Mouse (Mus musculus) 3T3-L1 (cell line): Measurements from ENCODE around the gene Mlf2.
A peak's percentile ranks its signal among the peaks of the same experiment; 100 is the strongest.
"Not testable (repeated sequence)": the region's sequence is repeated elsewhere in the genome, so short reads cannot be mapped to it uniquely, and the experiment has no call there.

ENCODE experiments used
- DNase-seq: peaks from one replicate; pipeline ENCODE4 v3.0.0-alpha.2; 2015; ENCODE audit warnings: low read depth, low spot score

Gene Mlf2

DNA sequence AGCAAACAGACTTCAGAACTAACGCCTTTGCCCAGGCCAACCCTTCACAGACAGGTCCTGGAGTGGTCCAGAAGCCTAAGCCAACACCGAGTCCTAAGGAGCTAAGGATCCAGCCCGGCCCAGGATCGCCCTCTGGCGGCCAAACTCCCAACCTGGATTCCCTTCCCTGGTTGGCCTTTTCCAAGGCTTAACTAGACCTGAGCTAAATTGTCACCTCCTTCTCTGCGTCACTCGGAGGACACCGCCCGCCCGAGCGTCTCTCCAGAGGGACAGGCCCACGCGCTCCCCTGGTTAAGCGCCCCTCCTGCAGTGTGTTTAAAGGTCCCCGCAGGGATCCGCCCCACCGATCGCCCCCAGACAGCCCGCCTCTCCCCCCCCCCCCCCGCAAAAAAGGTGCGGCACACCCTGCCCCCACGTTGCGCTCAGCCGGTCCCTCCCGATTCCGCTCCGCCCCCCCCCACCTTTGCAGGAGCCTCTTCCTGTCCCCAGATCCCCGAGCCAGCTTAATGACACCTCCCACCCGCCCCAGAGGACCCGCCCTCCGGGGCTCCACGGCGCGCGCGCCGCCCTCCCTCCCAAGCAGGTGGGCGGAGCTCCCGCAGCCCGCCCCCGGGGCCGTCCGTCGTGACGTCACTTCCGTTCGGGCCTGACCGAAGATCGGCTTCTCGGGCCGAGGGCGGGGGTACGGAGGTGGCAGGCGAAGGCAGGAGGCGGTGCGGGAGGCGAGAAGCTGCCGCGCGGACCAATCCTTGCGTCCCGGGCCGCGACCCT lies at the start of gene Mlf2:
Gene Mlf2 (plus strand): TSS at position 633 of the 771 bp plus-strand sequence.
- peak; percentile 100 for DNase-seq

DNA sequence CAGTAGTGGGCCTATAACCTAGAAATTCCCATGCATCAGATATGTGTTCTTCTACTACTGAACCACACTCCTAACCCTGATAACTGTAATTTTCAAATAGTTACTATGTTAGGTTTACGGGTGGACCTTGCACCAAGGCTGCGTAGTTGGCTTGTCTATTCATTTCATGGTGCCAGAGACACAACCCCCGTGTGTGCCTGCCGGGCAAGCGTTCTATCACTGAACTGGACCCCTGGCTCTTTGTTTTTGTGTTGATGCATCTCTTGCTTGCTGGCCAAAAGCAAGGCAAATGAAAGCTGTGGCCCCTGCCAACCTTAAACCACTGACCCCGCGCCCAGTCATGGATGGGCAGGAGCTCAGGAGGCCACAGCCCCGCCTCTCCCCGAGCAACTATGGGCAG lies 49.4 kb upstream of the Mlf2 start:
- DNase-seq: no peak

DNA sequence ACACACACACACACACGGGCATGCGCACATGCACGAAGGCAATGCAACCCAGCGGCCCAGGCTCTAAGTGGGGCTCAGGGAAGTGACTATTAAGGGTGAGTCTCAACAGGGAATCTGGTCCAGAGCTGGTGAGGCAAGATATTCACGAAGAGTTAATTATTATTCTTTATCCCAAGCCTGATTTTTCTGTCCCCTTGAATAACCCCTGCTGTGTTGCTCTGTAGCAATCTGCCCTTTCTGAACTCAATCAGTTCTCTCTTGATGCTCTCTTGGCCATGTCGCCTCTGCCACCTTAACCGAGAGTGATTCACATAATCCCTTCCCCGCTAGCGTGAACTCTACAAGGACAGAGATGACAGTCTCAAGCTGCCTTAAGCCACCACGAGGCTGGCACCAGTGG lies 47.8 kb upstream of the Mlf2 start:
- no peak for DNase-seq

DNA sequence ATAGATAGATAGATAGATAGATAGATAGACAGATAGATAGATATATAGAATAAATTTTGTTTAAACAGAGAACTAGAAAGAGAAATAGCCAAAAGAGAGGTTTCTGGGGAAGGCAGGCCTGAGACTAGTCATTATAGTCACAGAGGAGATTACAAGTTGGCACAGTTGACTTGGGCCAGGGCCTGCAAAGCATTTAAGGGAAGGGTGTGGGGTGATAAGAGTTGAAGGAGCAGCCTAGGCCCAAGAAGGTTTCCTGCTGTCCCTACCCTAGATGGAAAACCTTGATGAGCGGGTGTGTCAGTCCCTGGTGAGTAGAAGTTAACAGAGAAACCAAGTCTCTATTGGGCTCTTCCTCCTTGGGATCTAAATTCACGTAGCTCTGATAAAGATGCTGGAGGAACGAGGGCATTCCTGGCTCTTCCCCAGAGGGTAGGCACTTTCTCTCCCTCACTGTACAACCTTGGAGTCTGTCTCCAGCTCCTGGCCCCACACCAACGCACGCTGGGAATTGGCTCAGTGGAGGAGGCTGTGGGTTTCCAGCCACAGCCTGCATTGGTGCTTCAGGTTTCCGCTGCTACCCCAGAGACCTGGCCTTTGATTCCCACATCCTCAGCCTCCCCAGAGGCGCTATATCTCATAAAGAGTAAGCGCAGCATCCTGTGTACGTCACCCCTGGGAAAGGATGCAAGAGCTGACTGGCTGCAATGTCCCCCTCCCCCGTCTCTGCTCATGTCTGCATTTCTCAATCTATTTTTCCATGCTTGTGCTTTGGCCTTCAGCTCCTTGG lies 46.3 kb upstream of the Mlf2 start:
- no peak for DNase-seq

DNA sequence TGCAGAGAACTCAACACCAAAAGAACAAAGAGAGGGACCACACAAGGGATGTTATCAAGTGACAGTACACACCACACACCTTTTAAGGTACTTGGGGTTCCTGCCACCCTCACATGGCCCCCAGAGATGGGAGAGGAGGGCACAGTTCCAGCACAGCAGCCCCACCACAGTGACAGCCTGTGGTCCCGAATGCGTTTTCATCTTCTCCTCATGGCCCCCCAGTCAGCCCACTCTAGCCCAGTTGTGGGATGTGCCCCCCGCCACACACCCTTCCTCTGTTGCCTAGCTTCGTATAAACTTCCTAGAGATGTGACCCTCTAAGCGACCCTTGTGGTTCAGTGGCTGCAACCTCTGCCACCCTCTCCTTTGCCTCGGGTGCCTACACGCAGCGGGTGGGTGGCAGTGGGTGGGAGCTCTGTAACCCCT lies 45.2 kb upstream of the Mlf2 start:
- no peak for DNase-seq

DNA sequence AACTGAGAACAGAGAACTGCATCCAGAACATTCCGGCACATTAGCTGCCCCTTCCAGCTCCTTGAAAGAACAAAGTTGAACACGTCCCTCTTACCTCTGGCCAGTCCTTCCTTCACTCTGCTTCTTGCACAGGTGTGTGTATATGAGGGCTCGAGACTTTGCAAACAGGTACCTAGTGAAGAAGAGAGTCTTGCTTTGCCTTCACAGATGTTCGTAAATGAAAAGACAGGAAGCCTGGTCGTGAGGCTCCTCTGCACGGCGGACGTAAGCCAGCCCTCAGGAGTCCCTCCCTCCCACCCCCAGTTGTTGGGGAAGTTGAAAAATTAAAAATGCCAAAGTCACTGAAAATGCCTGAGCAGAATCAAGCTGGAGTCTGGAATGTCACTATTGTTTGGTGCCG lies 43.2 kb upstream of the Mlf2 start, which contains the start of gene Cd4:
Gene Cd4 (minus strand): TSS at position 236 of the 400 bp plus-strand sequence.
- DNase-seq: no peak

DNA sequence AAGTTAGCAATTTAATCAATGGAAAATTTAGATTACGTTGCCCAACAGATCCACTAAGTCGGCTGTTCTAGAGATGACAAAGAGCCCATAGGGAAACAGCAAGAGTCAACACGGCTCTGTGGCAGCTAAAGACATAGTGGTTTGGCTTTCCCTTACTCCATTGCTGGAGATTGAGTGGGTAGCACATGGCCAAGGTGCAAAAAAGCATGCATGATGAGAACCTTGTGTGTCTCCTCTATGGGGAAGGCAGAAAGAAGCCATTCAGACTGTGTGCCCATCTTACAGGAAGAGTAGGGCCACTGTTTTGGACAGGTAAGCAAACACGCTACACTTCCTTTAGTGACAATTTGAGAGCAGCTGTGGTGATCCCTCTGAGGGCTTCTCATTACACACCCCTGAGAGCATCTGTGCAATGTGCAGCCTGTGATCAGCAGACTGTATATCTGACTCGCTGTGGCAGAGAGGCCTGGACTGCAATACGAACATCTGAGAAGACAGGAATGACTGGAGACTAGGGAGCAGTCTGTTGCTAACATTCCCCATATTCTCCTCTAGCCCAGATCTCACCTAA lies 42.5 kb upstream of the Mlf2 start:
- DNase-seq: no peak

DNA sequence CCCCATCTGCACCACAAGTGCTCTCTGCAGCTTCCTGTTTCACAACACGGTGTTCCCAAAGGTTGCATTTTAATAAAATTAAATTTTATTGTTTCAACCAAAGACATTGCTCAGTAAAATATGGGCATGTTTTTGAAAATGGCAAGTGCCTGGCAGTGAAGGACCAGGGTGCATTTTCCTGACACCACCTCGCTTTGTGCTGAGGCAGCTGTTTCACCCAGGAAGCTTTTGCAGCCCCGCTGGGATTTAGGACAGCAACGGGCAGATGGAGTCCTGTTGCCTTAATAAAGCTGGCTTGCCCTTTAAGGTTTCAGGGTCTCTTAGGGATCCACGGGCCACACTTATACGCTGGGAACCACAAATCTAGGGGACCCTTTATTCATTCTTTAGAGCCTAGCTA lies 40.2 kb upstream of the Mlf2 start:
- no peak for DNase-seq

DNA sequence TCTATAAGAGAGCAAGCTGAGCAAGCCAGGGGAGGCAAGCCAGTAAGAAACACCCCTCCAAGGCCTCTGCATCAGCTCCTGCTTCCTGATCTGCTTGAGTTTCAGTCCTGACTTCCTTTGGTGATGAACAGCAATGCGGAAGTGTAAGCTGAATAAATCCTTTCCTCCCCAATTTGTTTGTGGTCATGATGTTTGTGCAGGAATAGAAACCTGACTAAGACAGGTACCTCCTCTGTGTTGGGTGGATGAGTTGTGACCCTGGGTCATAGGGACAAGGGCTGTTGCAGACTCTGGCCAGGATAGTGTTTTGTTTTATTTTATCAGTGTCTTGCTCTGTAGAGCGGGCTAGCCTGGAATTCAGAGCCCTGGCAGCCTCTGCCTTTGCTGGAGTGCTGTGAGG lies 37.1 kb upstream of the Mlf2 start:
- DNase-seq: not testable (repeated sequence)

DNA sequence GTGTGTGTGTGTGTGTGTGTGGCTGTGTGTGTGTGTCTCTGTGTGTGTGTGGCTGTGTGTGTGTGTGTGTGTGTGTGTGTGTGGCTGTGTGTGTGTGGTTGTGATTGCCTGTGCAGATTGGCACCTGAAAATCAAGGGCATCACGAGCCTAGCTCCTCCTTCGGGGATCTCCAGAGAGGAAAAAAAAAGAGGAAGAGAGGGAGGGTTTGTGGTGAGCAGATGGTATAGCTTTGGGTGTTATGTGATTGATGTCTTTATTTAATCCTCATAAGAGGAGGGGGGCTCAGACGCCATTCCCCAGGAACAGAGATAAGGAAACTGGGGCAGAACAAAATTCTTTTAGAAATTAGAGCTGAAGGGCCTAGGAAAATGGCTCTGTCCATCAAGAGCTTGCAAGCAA lies 32.8 kb upstream of the Mlf2 start:
- no peak for DNase-seq

DNA sequence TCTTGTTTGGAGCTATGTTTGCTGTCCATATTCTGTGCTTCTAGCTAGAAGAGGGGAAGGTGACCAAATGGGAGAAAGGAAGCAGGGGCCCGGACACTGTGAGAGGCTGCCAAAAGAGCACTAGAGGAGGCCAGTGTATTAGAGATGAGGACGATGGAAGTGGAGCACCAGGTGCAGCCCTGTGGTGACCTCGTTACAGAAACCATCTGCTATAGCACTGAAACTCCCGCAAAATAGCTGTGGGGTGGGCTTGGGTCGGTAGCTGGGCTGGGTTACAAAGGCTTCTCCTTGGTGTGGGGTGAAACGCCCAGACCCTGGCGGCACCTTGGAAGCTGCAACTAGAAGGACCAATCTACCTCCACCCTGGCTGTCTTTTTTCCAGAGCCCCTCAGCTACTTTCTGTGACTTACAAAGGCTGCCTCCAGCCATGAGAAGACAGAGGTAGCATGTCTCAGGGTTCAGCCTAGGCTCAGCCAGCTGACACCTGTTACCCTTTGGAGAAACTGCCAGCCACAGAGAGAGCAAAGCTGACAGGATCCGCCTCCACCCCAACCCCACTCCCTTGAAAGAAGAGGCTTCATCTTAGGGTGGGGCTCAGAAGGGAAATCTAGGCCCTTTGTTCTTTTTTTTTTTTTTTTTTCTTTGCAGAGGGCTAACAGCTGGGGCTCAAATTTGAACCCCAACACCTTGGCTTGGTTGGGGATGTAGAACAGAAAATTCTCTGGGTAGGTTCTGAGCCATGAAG lies 31.0 kb upstream of the Mlf2 start:
- no peak for DNase-seq

DNA sequence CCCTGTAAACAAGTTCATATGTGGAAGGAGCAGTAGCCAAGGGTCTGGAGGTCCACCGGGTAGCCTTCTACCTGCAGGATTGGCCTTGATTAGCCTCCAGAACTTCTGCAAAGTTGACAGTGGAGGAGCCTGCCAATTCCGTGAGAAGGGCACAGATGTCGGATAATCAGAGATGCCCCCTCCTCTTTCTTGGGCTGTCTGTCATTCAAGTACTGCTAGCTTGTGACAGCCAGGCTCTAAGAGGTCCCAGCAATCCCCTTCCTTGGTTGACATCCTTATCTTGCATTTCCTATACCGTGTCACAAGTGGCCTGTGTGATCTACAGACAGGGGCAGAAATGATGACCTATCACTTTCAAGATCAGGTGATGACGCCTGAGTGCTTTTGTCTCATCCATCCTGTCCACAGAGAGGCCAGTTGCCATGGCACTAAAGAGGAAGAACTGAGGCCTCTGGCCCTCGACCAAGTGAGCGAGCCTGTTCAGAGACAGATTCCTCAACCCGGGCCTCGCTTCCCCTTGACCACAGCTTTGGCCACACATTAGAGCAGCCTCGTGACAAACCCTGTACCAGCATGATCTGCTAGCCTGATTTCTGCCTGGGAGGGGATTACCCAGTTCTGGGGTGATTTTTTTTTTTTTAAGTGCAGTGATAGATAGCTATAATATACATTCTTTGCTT lies 30.2 kb upstream of the Mlf2 start:
- DNase-seq: peak; percentile 48

DNA sequence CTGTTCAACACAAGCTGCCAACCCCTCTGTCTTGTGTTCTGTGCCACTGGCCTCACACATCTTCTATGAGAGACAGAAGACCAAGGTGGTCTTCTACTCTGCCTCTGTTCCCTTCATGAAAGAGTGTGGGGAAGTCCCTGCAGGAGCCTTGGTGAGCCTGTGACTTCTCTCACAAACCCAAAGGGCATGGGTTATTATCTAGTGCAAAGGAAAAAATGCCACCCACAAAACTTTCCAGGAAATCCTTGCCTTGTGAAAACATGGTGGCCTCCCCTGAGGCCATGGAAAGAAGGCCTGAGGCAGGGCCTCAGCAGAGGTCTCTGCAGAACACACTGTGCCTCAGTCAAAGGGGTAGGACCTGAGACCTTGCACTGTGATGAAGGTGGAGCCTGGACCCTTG lies 29.3 kb upstream of the Mlf2 start:
- DNase-seq: no peak

DNA sequence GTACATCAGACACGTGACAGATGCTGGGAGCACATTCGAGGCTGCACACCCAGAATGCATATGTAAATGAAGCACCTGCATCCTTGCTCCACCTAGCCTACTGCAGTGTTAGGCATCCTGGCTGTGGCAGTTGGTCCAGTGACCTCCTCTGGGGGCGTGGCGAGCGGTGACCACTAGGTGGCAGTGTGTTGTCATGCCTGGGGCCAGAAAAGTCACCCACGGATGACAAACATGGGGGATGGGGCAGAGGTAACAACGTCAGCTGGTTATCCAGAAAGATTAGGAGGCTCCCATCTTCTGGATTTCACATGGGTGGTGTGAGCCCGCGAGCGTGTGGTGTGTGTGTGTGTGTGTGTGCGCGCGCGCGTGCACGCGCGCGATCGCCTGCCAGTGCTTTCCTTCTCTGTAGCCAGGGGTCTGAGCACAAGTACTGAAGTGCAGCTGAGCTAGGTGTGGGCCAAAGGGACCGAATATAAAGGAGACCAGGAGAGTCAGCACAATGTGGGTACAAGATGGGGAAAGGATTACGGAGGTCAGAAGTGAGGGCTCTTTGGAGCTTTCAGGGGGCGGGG lies 27.5 kb upstream of the Mlf2 start:
- peak; percentile 96 for DNase-seq

DNA sequence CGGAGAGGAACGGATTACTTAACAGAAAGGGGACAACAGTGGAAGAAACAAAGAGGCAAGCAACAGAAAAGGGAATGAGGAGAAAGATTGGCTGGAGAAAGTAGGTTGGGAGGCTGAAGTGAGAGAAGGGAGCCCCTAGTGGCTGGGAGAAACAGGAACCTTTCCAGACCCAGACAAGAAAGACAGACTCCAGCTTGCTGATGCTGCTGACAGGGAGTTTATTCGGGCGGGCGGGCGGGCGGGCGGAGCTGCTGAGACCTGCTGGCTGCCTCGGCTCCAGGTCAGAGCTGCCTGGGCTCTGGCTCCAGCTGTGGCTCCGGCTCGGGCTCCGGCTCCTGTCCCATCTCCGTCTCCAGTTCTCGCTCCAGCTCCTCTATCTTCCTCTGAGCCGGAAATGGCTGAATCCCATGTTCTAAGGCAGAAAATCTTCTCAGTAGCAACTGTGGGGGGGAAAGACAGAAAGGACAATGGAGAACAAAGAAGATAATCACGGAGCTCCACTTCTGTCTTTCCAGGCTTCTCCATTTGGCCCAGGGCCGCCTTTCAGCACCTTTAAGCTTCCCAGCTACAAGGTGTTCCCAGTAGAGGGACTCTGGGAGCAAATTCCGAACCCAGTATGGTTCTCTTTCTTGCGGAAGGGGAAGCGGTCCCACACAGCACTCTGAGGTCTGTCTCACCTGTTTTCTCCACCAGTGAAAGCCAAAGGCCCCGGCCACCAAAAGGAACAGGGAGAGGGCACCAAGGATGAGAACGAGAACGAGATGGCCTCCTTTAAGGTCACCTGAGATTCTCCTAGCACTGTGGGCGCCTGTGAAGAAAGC lies 26.8 kb upstream of the Mlf2 start:
- peak; percentile 97 for DNase-seq

DNA sequence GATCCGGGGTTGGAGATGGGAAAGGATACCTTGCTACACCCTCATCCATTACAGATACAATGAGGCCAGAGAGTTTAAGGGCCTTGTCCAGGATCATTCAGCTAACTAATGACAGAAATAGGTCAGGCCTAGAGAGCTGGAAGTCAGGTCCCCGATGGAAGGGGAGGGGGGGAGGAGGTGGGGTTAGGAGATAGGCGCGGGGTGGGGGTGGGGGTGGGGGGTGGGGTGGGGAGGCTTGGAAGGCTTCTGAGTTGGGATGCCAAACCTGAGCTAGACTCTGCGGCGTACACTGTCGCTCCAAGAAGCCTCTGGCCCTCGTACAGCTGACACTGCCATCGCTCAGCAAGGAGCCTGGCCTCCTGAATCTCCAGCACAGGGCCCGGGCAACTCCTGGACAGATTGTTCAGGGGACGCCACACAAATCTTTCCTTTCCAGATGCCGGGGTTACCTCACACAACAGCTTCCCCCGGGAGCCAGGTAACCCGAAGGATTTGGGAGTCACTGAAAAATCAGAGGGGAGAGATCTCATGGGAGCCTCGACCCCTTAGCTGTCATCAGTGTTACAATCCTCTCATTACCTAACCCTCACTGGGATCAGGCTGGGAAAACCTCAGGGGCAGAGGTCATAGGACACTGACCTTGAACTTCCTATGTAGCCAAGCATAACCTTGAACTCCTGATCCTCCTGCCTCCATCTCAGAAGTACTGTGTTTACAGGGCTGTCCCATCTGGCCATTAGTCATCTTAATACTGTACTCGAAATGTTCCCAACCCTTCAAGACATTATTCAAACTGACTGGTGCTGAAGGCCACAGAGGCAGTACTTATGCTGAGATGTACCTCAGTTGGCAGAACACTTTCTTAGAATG lies 26.0 kb upstream of the Mlf2 start:
- no peak for DNase-seq

DNA sequence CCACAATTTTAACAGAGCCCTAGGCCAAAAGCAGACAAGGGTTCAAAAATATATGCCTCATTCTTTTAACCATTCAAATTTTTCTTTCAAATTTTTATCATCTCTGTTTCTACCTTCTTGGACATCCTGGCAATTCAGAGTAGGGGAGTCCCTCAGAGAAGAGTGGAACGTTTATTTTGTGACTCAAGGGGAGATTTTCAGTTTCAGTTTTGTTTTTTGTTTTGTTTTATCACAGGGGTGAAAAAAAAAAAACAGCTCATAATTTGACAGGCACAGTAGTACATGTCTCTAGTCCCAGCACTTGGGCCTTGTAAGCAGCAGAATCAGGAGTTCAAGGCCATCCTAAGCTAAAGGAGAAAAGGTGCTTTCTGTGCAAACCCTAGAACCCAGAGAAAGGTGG lies 23.4 kb upstream of the Mlf2 start:
- peak; percentile 33 for DNase-seq

DNA sequence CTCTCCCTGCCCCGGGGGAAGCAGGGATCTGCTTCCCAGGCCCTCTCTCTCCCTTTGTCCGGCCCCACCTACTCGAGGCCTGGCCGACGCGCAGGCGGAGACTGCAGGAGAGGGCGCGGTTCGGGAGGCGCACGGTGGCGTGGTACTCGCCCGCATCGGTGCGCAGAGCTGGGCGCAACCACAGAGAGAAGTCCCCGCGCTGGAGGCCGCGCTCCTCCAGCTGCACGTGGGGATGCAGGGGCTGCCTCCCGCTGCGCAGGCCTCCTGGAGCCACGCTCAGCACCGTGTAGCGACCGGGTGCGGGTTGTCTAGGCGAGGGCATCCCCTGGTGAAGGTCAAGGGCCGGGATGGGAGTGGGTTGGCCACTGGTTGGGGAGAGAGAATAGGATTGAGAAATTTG lies 21.2 kb upstream of the Mlf2 start:
- DNase-seq: no peak

DNA sequence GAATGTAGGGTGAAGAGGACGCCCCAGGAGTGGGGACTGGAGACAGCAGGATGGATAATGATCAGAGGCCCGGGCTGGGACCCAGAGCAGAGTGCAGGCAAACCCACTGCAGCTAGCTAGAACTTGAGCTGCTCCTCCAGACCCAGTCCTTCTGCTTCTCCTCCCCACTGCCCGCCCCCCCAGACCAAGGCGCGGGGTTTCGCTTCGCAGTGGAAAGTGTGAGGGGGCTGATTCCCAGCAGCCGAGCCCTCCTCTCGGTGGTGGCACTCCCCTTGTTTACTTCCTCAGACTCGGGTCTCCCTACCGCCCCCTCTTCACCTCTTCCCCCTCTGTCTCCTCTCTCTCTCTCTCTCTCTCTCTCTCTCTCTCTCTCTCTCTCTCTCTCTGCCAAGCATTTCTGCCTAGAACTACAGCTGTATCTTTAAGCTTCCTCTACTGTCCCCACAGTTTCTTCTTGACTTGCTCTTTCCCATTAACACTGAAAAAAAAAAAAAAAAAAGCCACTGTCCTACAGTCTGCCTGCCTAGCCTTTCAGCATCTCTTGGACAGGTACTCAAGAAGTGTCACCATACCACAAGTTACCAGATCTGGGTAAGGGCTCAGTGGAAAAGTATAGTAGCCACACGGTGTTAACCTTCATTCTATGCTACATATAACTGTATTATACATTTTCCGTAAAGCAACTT lies 19.5 kb upstream of the Mlf2 start, which contains the start of gene Lag3:
Gene Lag3 (minus strand): TSS at position 173 of the 686 bp plus-strand sequence.
- no peak for DNase-seq
